Mouse (Mus musculus): ENCODE data around the gene Arvcf. TPM values are rescaled to one million over a fixed set of nuclear protein-coding genes. Genes with fewer than 3 reads are reported as not detected.

Gene Arvcf
- total and polyA plus RNA-seq, 3 experiments, result 13.9 to 16.4 (median 14.4) TPM

- no peaks in the 10 kb centered on the region for H3K79me2 ChIP-seq (replicated peaks; ENCODE audit: control insufficient read depth, insufficient read depth, low read length)
- TF ChIP-seq CTCF (IDR thresholded peaks at IDR 0.05) (no peak), EP300 (IDR thresholded peaks at IDR 0.05; ENCODE audit: insufficient read depth, low read depth, low read length) (peak; percentile 69; the same call in 1 of the 2 replicates), POLR2A (IDR thresholded peaks at IDR 0.05; ENCODE audit: insufficient read depth, low read depth, low read length) (no peak)
- H3K27me3 ChIP-seq (ENCODE audit: control insufficient read depth, insufficient read depth, low read length), result no peaks in the 10 kb centered on the region
- intact Hi-C loops (cut with DNase I), result loop anchor here (5.0 kb wide), 1 partner anchor 87 kb away; the partner anchor contains the start of genes Comt and Txnrd2
- peak; percentile 54 to 64 for DNase-seq
- H3K36me3 ChIP-seq (ENCODE audit: control insufficient read depth, insufficient read depth, low read length), result peaks cover 15% of the 10 kb centered on the region
- H3K4me3 ChIP-seq, result no peak overlapping the region
- peak overlapping the region; percentile 84 for H3K27ac ChIP-seq
- peaks cover 13% of the 10 kb centered on the region for H3K4me1 ChIP-seq (ENCODE audit: control insufficient read depth, insufficient read depth, low read length)
- WGBS, result 18% methylated on average over 1 of the region's 1 CpGs
- H3K9ac ChIP-seq (ENCODE audit: low read depth, low read length), result no peak overlapping the region
Measured at GRCm38 (mm10) chr16:18339866-18340265, 8.1 kb upstream of the Arvcf start.

- no peak for TF ChIP-seq EP300 (IDR thresholded peaks at IDR 0.05; ENCODE audit: insufficient read depth, low read depth, low read length)
- no peak for TF ChIP-seq POLR2A (IDR thresholded peaks at IDR 0.05; ENCODE audit: insufficient read depth, low read depth, low read length)
- TF ChIP-seq CTCF (IDR thresholded peaks at IDR 0.05), result no peak
- intact Hi-C loops (cut with DNase I), result loop anchor here (5.0 kb wide), 1 partner anchor 86 kb away; the partner anchor contains the start of genes Comt and Txnrd2
- H3K4me3 ChIP-seq, result no peak overlapping the region
- peaks cover 14% of the 10 kb centered on the region for H3K4me1 ChIP-seq (ENCODE audit: control insufficient read depth, insufficient read depth, low read length)
- peak overlapping the region; percentile 26; the same call in 1 of the 2 replicates for H3K27ac ChIP-seq
- H3K79me2 ChIP-seq (replicated peaks; ENCODE audit: control insufficient read depth, insufficient read depth, low read length), result no peaks in the 10 kb centered on the region
- WGBS, result 78% methylated on average over 8 of the region's 8 CpGs
- no peaks in the 10 kb centered on the region for H3K27me3 ChIP-seq (ENCODE audit: control insufficient read depth, insufficient read depth, low read length)
- no peak overlapping the region for H3K9ac ChIP-seq (ENCODE audit: low read depth, low read length)
- peaks cover 10% of the 10 kb centered on the region for H3K36me3 ChIP-seq (ENCODE audit: control insufficient read depth, insufficient read depth, low read length)
- DNase-seq, result no peak
Measured at GRCm38 (mm10) chr16:18341605-18342004, 6.4 kb upstream of the Arvcf start.

DNA sequence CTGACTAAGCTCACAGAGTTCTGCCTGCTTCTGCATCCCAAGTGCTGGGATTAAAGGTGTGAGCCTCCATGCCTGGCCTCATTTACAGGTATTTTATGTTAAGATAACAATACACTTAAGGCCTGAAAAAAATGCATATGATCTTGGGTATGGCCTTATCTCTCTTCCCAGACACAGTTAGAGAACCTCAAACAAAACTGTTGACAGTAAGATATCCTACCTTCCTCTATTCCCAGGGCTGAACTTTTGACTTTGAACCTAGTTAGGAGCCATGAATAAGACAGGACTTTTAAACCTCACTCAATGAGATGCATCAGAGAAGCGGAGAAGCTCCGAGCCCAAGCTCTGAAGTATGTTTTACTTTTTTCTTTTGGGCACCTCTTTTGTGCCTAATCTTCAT lies 5.9 kb upstream of the Arvcf start:
- Histone ChIP-seq H3K36me3 (ENCODE audit: control insufficient read depth, insufficient read depth, low read length) (peaks cover 8% of the 10 kb centered on the region), H3K79me2 (replicated peaks; ENCODE audit: control insufficient read depth, insufficient read depth, low read length) (no peaks in the 10 kb centered on the region), H3K27ac (no peak overlapping the region; the same call in 1 of the 2 replicates), H3K4me1 (ENCODE audit: control insufficient read depth, insufficient read depth, low read length) (peaks cover 14% of the 10 kb centered on the region), H3K9ac (ENCODE audit: low read depth, low read length) (no peak overlapping the region), H3K27me3 (ENCODE audit: control insufficient read depth, insufficient read depth, low read length) (no peaks in the 10 kb centered on the region), H3K4me3 (no peak overlapping the region)
- DNase-seq, result no peak
- TF ChIP-seq CTCF (IDR thresholded peaks at IDR 0.05) (no peak), EP300 (IDR thresholded peaks at IDR 0.05; ENCODE audit: insufficient read depth, low read depth, low read length) (no peak), POLR2A (IDR thresholded peaks at IDR 0.05; ENCODE audit: insufficient read depth, low read depth, low read length) (no peak)
- 92% methylated on average over 2 of the region's 2 CpGs for WGBS
- intact Hi-C loops (cut with DNase I), result loop anchor here (5.0 kb wide), 1 partner anchor 85 kb away; the partner anchor contains the start of genes Comt and Txnrd2

- Histone ChIP-seq H3K27me3 (ENCODE audit: control insufficient read depth, insufficient read depth, low read length) (no peaks in the 10 kb centered on the region), H3K4me1 (ENCODE audit: control insufficient read depth, insufficient read depth, low read length) (peaks cover 12% of the 10 kb centered on the region), H3K4me3 (peak overlapping the region; percentile 73), H3K79me2 (replicated peaks; ENCODE audit: control insufficient read depth, insufficient read depth, low read length) (no peaks in the 10 kb centered on the region), H3K27ac (peak overlapping the region; percentile 80), H3K36me3 (ENCODE audit: control insufficient read depth, insufficient read depth, low read length) (peaks cover 3% of the 10 kb centered on the region; the same call in 1 of the 2 replicates), H3K9ac (ENCODE audit: low read depth, low read length) (peak overlapping the region; percentile 72)
- intact Hi-C loops (cut with DNase I), result loop anchor here (5.0 kb wide), 1 partner anchor 84 kb away; the partner anchor contains the start of genes Comt and Txnrd2
- DNase-seq, result peak; percentile 39 to 62
- TF ChIP-seq EP300 (IDR thresholded peaks at IDR 0.05; ENCODE audit: insufficient read depth, low read depth, low read length), result no peak
- no peak for TF ChIP-seq POLR2A (IDR thresholded peaks at IDR 0.05; ENCODE audit: insufficient read depth, low read depth, low read length)
- no peak for TF ChIP-seq CTCF (IDR thresholded peaks at IDR 0.05)
- WGBS, result 20% methylated on average over 9 of the region's 9 CpGs
Measured at GRCm38 (mm10) chr16:18342650-18343570, 5.1 kb upstream of the Arvcf start.

GRCm38 (mm10) chr16:18343778-18344177 lies 4.2 kb upstream of the Arvcf start:
- Histone ChIP-seq H3K9ac (ENCODE audit: low read depth, low read length) (peak overlapping the region; percentile 72), H3K27ac (peak overlapping the region; percentile 80), H3K36me3 (ENCODE audit: control insufficient read depth, insufficient read depth, low read length) (no peaks in the 10 kb centered on the region), H3K4me3 (peak overlapping the region; percentile 73), H3K4me1 (ENCODE audit: control insufficient read depth, insufficient read depth, low read length) (peaks cover 11% of the 10 kb centered on the region), H3K27me3 (ENCODE audit: control insufficient read depth, insufficient read depth, low read length) (no peaks in the 10 kb centered on the region), H3K79me2 (replicated peaks; ENCODE audit: control insufficient read depth, insufficient read depth, low read length) (no peaks in the 10 kb centered on the region)
- TF ChIP-seq POLR2A (IDR thresholded peaks at IDR 0.05; ENCODE audit: insufficient read depth, low read depth, low read length) (peak; percentile 85), CTCF (IDR thresholded peaks at IDR 0.05) (no peak), EP300 (IDR thresholded peaks at IDR 0.05; ENCODE audit: insufficient read depth, low read depth, low read length) (0 out of 2 replicates have a peak, but pooled peaks have one; percentile 26)
- intact Hi-C loops (cut with DNase I), result loop anchor here (2.0 to 5.0 kb wide), 3 partner anchors 63 to 273 kb away; partner anchors contain the start of genes Comt and Txnrd2
- under 1% methylated on average over 38 of the region's 38 CpGs for WGBS
- DNase-seq, result peak; percentile 97 to 98
